Mouse (Mus musculus) cerebellum, adult 2 months (tissue): Measurements from ENCODE around the gene Arid1b.

ENCODE experiments used
- CTCF ChIP-seq: fragments of 200-500 bp; IDR thresholded peaks from 2 replicates; pipeline ENCODE4 v1.5.1; 2011; ENCODE audit warnings: low read depth, mild to moderate bottlenecking, control low read depth, low read length, moderate library complexity, borderline replicate concordance; ENCODE audit not compliant: insufficient read depth
- POLR2A ChIP-seq: fragments of 200-500 bp; IDR thresholded peaks from 2 replicates; pipeline ENCODE4 v1.6.1; 2011; ENCODE audit warnings: low read length, control low read depth, borderline replicate concordance; ENCODE audit not compliant: insufficient read depth

GRCm38 (mm10) chr17:4968035-4968434 lies 26.1 kb upstream of the Arid1b start:
- TF ChIP-seq CTCF (no peak), POLR2A (no peak)
